Mouse (Mus musculus) hindbrain, embryonic 16.5 days (tissue): ENCODE data around the gene Olfr1098. TPM values are rescaled to one million over a fixed set of nuclear protein-coding genes. Genes with fewer than 3 reads are reported as not detected.

Source experiments
- ATAC-seq: fragments of 200-750 bp; cut with Nextera tagmentation; 2 replicates; pipeline ENCODE4 v1.8.0; 2017; ENCODE audit warnings: moderate TSS enrichment, moderate library complexity
- H3K27ac ChIP-seq: fragments of 300-500 bp; sonication (generic); 2 replicates; pipeline ENCODE4 v1.5.1; 2014; ENCODE audit warnings: low read depth, mild to moderate bottlenecking, control low read depth, low read length, moderate library complexity
- H3K27me3 ChIP-seq: fragments of 300-500 bp; sonication (generic); replicated peaks from 2 replicates; pipeline ENCODE4 v1.6.1; 2014; ENCODE audit warnings: low read length; ENCODE audit not compliant: control insufficient read depth, insufficient read depth
- H3K36me3 ChIP-seq: fragments of 300-500 bp; sonication (generic); 2 replicates; pipeline ENCODE4 v1.6.1; 2014; ENCODE audit warnings: mild to moderate bottlenecking, low read length, moderate library complexity, mixed read lengths; ENCODE audit not compliant: control insufficient read depth, insufficient read depth
- H3K4me1 ChIP-seq: fragments of 300-500 bp; sonication (generic); 2 replicates; pipeline ENCODE4 v1.6.1; 2014; ENCODE audit warnings: low read depth, low read length; ENCODE audit not compliant: control insufficient read depth, insufficient read depth
- H3K4me2 ChIP-seq: fragments of 300-500 bp; sonication (generic); 2 replicates; pipeline ENCODE4 v1.6.1; 2014; ENCODE audit warnings: mild to moderate bottlenecking, low read length, control low read depth, moderate library complexity
- H3K4me3 ChIP-seq: fragments of 300-500 bp; sonication (generic); 2 replicates; pipeline ENCODE4 v1.5.1; 2014; ENCODE audit warnings: mild to moderate bottlenecking, low read length, control low read depth, moderate library complexity
- H3K9ac ChIP-seq: fragments of 300-500 bp; sonication (generic); 2 replicates; pipeline ENCODE4 v1.6.1; 2014; ENCODE audit warnings: low read depth, mild to moderate bottlenecking, control low read depth, low read length, moderate library complexity
- H3K9me3 ChIP-seq: fragments of 300-500 bp; sonication (generic); 2 replicates; pipeline ENCODE4 v1.6.1; 2014; ENCODE audit warnings: mild to moderate bottlenecking, low read length, moderate library complexity; ENCODE audit not compliant: control insufficient read depth
- WGBS: fragments of 180-500 bp; shearing (Covaris S2); extraction: QIAGEN DNeasy Blood & Tissue Kit; methylation state at CpG from one replicate; pipeline ENCODE4 v1.1.7; 2014; 5-methylcytosine and 5-hydroxymethylcytosine counted together
- polyA plus RNA-seq: library from polyadenylated mRNA; unstranded; fragments of >200 nt; fragmentation: Nextera tagmentation; extraction: Ambion mirVana; gene quantifications from 2 replicates; pipeline ENCODE4 v1.2.1, GENCODE M21; 2015

The Olfr1098 gene
- polyA plus RNA-seq, result not detected in 2 replicates

DNA sequence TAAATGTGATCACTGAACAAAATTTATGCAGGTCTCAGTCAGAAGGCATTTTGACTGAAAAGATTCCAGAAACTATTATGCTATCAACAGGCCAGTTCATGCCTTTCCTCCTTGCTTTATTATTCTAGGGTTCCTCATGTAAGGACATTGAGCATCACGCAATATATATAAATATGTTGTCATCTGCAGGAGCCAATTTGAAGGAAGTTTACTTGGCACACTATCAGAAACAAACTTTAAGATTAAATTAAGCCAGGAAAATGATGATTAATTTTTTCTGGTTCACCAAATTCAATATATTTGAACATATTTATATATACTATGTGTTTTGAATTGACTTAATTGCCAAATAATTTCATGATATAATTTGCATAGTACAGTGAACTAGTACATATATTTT, at the start of gene Olfr1098:
TSS of gene Olfr1098 (minus strand) at position 101 of the 400 bp plus-strand sequence.
- Histone ChIP-seq H3K27me3 (no peaks in the 10 kb centered on the region), H3K4me2 (no peak within 1 kb of the TSS), H3K36me3 (no peaks in the 10 kb centered on the region), H3K9ac (no peak within 1 kb of the TSS), H3K9me3 (no peaks in the 10 kb centered on the region), H3K27ac (no peak within 1 kb of the TSS), H3K4me1 (no peaks in the 10 kb centered on the region), H3K4me3 (no peak within 1 kb of the TSS)
- ATAC-seq, result no peak
- 100% methylated on average over 1 of the region's 1 CpGs for WGBS

GRCm38 (mm10) chr2:86960593-86960992, 36.2 kb upstream of the Olfr1098 start, which contains the start of gene Olfr1099:
TSS of gene Olfr1099 (minus strand) at chr2:86960693.
- no peak for ATAC-seq
- 88% methylated on average over 1 of the region's 1 CpGs for WGBS
- H3K4me3 ChIP-seq, result no peak within 1 kb of the TSS
- H3K36me3 ChIP-seq, result no peaks in the 10 kb centered on the region
- no peak within 1 kb of the TSS for H3K4me2 ChIP-seq
- H3K9ac ChIP-seq, result no peak within 1 kb of the TSS
- H3K9me3 ChIP-seq, result no peaks in the 10 kb centered on the region
- H3K27ac ChIP-seq, result no peak within 1 kb of the TSS
- no peaks in the 10 kb centered on the region for H3K4me1 ChIP-seq
- no peaks in the 10 kb centered on the region for H3K27me3 ChIP-seq

- Histone ChIP-seq H3K36me3 (no peaks in the 10 kb centered on the region), H3K9ac (no peak overlapping the region), H3K4me1 (no peaks in the 10 kb centered on the region), H3K9me3 (no peaks in the 10 kb centered on the region), H3K4me2 (no peak overlapping the region), H3K27me3 (no peaks in the 10 kb centered on the region), H3K4me3 (no peak overlapping the region), H3K27ac (no peak overlapping the region)
- ATAC-seq, result no peak
Observed at GRCm38 (mm10) chr2:86926557-86926956, 2.2 kb upstream of the Olfr1098 start.

DNA sequence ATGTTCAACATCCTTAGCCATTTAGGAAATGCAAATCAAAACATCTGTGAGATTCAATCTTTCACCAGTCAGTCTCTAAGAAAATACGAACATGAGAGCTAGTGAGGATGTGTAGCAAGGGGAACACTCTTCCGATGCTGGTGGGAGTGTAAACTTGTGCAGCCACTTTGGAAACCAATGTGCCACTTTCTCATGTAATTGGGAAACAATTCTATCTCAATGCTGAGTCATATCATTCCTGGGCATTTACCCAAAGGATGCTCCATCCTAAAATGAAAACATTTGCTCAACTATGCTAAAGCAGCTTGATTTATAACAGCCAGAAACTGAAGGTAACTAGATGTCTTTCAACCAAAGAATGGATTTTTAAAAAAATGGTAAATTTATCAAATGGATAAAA, 18.7 kb downstream of the Olfr1098 start:
- Histone ChIP-seq H3K4me3 (no peak overlapping the region), H3K27me3 (no peaks in the 10 kb centered on the region), H3K27ac (no peak overlapping the region), H3K9me3 (no peaks in the 10 kb centered on the region), H3K36me3 (no peaks in the 10 kb centered on the region), H3K9ac (no peak overlapping the region), H3K4me1 (no peaks in the 10 kb centered on the region), H3K4me2 (no peak overlapping the region)
- WGBS, result 95% methylated on average over 2 of the region's 2 CpGs
- ATAC-seq, result no peak

GRCm38 (mm10) chr2:86892116-86892515, 32.2 kb downstream of the Olfr1098 start, which contains the start of gene Olfr1097:
TSS of gene Olfr1097 (minus strand) at chr2:86892216.
- H3K4me3 ChIP-seq, result no peak within 1 kb of the TSS
- no peak within 1 kb of the TSS for H3K9ac ChIP-seq
- no peak within 1 kb of the TSS for H3K27ac ChIP-seq
- H3K27me3 ChIP-seq, result no peaks in the 10 kb centered on the region
- no peak for ATAC-seq
- no peak within 1 kb of the TSS for H3K4me2 ChIP-seq
- H3K36me3 ChIP-seq, result no peaks in the 10 kb centered on the region
- H3K9me3 ChIP-seq, result no peaks in the 10 kb centered on the region
- no peaks in the 10 kb centered on the region for H3K4me1 ChIP-seq
- WGBS, result 94% methylated on average over 1 of the region's 1 CpGs

DNA sequence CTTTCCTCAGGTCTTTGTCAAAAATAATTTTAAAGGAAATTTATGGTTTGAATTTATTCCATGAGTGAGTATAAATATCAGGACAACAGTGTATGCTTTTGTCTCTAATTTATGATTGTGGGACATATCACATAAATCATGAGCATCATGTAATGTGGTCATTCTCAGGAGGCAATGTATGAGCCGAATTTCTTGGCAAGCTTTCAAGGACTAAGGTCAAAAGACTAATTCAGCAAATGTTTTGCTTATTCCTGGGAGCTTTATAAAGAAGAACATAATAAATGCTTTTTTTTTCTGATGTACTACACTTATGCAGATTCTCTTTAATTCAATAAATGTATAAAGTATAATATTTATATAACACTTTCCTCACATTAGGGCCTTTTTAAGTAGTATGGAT, 49.6 kb downstream of the Olfr1098 start, which contains the start of gene Gm13723:
TSS of gene Gm13723 (minus strand) at position 101 of the 400 bp plus-strand sequence.
- Histone ChIP-seq H3K27ac (no peak within 1 kb of the TSS), H3K4me3 (no peak within 1 kb of the TSS), H3K4me1 (no peaks in the 10 kb centered on the region), H3K36me3 (no peaks in the 10 kb centered on the region), H3K9me3 (no peaks in the 10 kb centered on the region), H3K9ac (no peak within 1 kb of the TSS), H3K4me2 (no peak within 1 kb of the TSS), H3K27me3 (no peaks in the 10 kb centered on the region)
- ATAC-seq, result no peak
- WGBS, result 55% methylated on average over 1 of the region's 1 CpGs

Other genes starting within 250 kb of the Olfr1098 start
- not detected in 2 replicates for gene Olfr1086, start 244.5 kb downstream of the Olfr1098 start, polyA plus RNA-seq
- gene Olfr1087, start 226.2 kb downstream of the Olfr1098 start, polyA plus RNA-seq, result not detected in 2 replicates
- not detected in 2 replicates for gene Olfr1089, start 190.8 kb downstream of the Olfr1098 start, polyA plus RNA-seq
- not detected in 2 replicates for gene Olfr1090, start 165.6 kb downstream of the Olfr1098 start, polyA plus RNA-seq
- gene Olfr1093, start 142.1 kb downstream of the Olfr1098 start, polyA plus RNA-seq, result not detected in 2 replicates
- gene Olfr141, start 114.5 kb downstream of the Olfr1098 start, polyA plus RNA-seq, result not detected in 2 replicates
- not detected in 2 replicates for gene Olfr1094, start 99.9 kb downstream of the Olfr1098 start, polyA plus RNA-seq
- gene Olfr1095, start 72.8 kb downstream of the Olfr1098 start, polyA plus RNA-seq, result not detected in 2 replicates
- not detected in 2 replicates for gene Gm13723, start 49.7 kb downstream of the Olfr1098 start, polyA plus RNA-seq
- not detected in 2 replicates for gene Olfr1097, start 32.3 kb downstream of the Olfr1098 start, polyA plus RNA-seq
- not detected in 2 replicates for gene Olfr1099, start 36.1 kb upstream of the Olfr1098 start, polyA plus RNA-seq
- gene Olfr1100, start 55.4 kb upstream of the Olfr1098 start, polyA plus RNA-seq, result not detected in 2 replicates
- gene Olfr1101, start 66.7 kb upstream of the Olfr1098 start, polyA plus RNA-seq, result not detected in 2 replicates
- not detected in 2 replicates for gene Olfr1102, start 73.9 kb upstream of the Olfr1098 start, polyA plus RNA-seq
- not detected in 2 replicates for gene Olfr1104, start 102.5 kb upstream of the Olfr1098 start, polyA plus RNA-seq
- gene Olfr1105, start 112.0 kb upstream of the Olfr1098 start, polyA plus RNA-seq, result not detected in 2 replicates
- gene Olfr1106, start 127.7 kb upstream of the Olfr1098 start, polyA plus RNA-seq, result not detected in 2 replicates
- not detected in 2 replicates for gene Olfr1107, start 151.3 kb upstream of the Olfr1098 start, polyA plus RNA-seq
- not detected in 2 replicates for gene Olfr1109, start 171.5 kb upstream of the Olfr1098 start, polyA plus RNA-seq
- gene Olfr259, start 190.0 kb upstream of the Olfr1098 start, polyA plus RNA-seq, result not detected in 2 replicates
- gene Olfr1110, start 215.8 kb upstream of the Olfr1098 start, polyA plus RNA-seq, result not detected in 2 replicates
- not detected in 2 replicates for gene Olfr1111, start 228.1 kb upstream of the Olfr1098 start, polyA plus RNA-seq